Mouse (Mus musculus) small intestine, adult 2 months (tissue): Measurements from ENCODE around the gene Atp1b2. TPM values are rescaled to one million over a fixed set of nuclear protein-coding genes. Genes with fewer than 3 reads are reported as not detected.
A peak's percentile ranks its signal among the peaks of the same experiment; 100 is the strongest.

Experiments
- H3K27ac ChIP-seq: fragments of 200-500 bp; 2 replicates; pipeline ENCODE4 v1.5.1; 2012; ENCODE audit warnings: low read depth, low read length, control low read depth, inconsistent platforms; ENCODE audit not compliant: insufficient read depth
- H3K27me3 ChIP-seq: fragments of 200-500 bp; 2 replicates; pipeline ENCODE4 v1.6.1; 2012; ENCODE audit warnings: mild to moderate bottlenecking, moderate library complexity, low read length, inconsistent platforms; ENCODE audit not compliant: control insufficient read depth, insufficient read depth
- H3K36me3 ChIP-seq: fragments of 200-500 bp; 2 replicates; pipeline ENCODE4 v1.6.1; 2012; ENCODE audit warnings: mild to moderate bottlenecking, low read length, control low read depth, inconsistent platforms; ENCODE audit not compliant: control insufficient read depth, insufficient read depth
- H3K4me1 ChIP-seq: fragments of 200-500 bp; 2 replicates; pipeline ENCODE4 v1.6.1; 2012; ENCODE audit warnings: low read length, inconsistent platforms, mixed read lengths; ENCODE audit not compliant: control insufficient read depth, insufficient read depth, insufficient read length
- H3K4me3 ChIP-seq: fragments of 200-500 bp; 2 replicates; pipeline ENCODE4 v1.5.1; 2012; ENCODE audit warnings: low read depth, mild to moderate bottlenecking, control low read depth, inconsistent platforms, low read length, moderate library complexity
- CTCF ChIP-seq: fragments of 200-500 bp; IDR thresholded peaks from 2 replicates; pipeline ENCODE4 v1.5.1; 2012; ENCODE audit warnings: low read depth, mild to moderate bottlenecking, control low read depth, inconsistent platforms, low read length, moderate library complexity, mixed read lengths; ENCODE audit not compliant: insufficient replicate concordance, insufficient read length; ENCODE audit errors: extremely low read depth
- POLR2A ChIP-seq: fragments of 200-500 bp; IDR thresholded peaks from 2 replicates; pipeline ENCODE4 v1.6.1; 2012; ENCODE audit warnings: low read depth, mild to moderate bottlenecking, control low read depth, inconsistent platforms, low read length, moderate library complexity
- WGBS: fragments of 180-500 bp; shearing (Covaris S2); methylation state at CpG from one replicate; pipeline ENCODE4 v1.1.7; 2018; 5-methylcytosine and 5-hydroxymethylcytosine counted together
- polyA plus RNA-seq: library from polyadenylated mRNA; depleted of rRNA; stranded (reverse); fragments of >200 nt; gene quantifications from 2 replicates; pipeline ENCODE4 v1.2.3, GENCODE M21; 2012

Gene Atp1b2
- polyA plus RNA-seq, 1 experiment = 4.5 TPM

- under 1% methylated on average over 25 of the region's 25 CpGs for WGBS
- H3K4me3 ChIP-seq = peak overlapping the region; percentile 66
- peak overlapping the region; percentile 94 for H3K27ac ChIP-seq
- H3K36me3 ChIP-seq = no peaks in the 10 kb centered on the region
- peaks cover 13% of the 10 kb centered on the region for H3K4me1 ChIP-seq
- TF ChIP-seq POLR2A (no peak), CTCF (no peak)
- H3K27me3 ChIP-seq = no peaks in the 10 kb centered on the region
Observed at GRCm38 (mm10) chr11:69580572-69581146, 25.1 kb downstream of the Atp1b2 start.

- Histone ChIP-seq H3K27me3 (no peaks in the 10 kb centered on the region), H3K36me3 (0 out of 2 replicates have a peak, but pooled peaks cover 1% of the 10 kb centered on the region), H3K4me1 (peaks cover 13% of the 10 kb centered on the region), H3K27ac (peak within 1 kb of the TSS; percentile 94), H3K4me3 (peak within 1 kb of the TSS; percentile 85)
- TF ChIP-seq CTCF (no peak), POLR2A (peak; percentile 53)
- WGBS = 1% methylated on average over 13 of the region's 13 CpGs
Observed at GRCm38 (mm10) chr11:69580091-69580514, 25.6 kb downstream of the Atp1b2 start, which contains the start of the genes Wrap53 and Trp53. TSS of gene Wrap53 (minus strand) at chr11:69580255. TSS of gene Trp53 (plus strand) at chr11:69580359.

GRCm38 (mm10) chr11:69579128-69580017 lies 26.4 kb downstream of the Atp1b2 start:
- WGBS = under 1% methylated on average over 39 of the region's 39 CpGs
- Histone ChIP-seq H3K36me3 (peaks cover 3% of the 10 kb centered on the region; the same call in 1 of the 2 replicates), H3K27me3 (no peaks in the 10 kb centered on the region), H3K27ac (peak overlapping the region; percentile 87), H3K4me3 (peak overlapping the region; percentile 85), H3K4me1 (peaks cover 14% of the 10 kb centered on the region; the same call in 1 of the 2 replicates)
- TF ChIP-seq POLR2A (peak; percentile 55; the same call in 1 of the 2 replicates), CTCF (peak; percentile 100)

GRCm38 (mm10) chr11:69578301-69578700 lies 27.4 kb downstream of the Atp1b2 start:
- WGBS = 3% methylated on average over 15 of the region's 15 CpGs
- Histone ChIP-seq H3K36me3 (peaks cover 6% of the 10 kb centered on the region; the same call in 1 of the 2 replicates), H3K27me3 (no peaks in the 10 kb centered on the region), H3K27ac (no peak overlapping the region), H3K4me3 (peak overlapping the region; percentile 85), H3K4me1 (peaks cover 14% of the 10 kb centered on the region; the same call in 1 of the 2 replicates)
- TF ChIP-seq CTCF (no peak), POLR2A (no peak)

- Histone ChIP-seq H3K36me3 (peaks cover 13% of the 10 kb centered on the region), H3K27me3 (no peaks in the 10 kb centered on the region), H3K4me1 (peaks cover 14% of the 10 kb centered on the region; the same call in 1 of the 2 replicates), H3K27ac (no peak overlapping the region), H3K4me3 (no peak overlapping the region)
- 67% methylated on average over 5 of the region's 5 CpGs for WGBS
- TF ChIP-seq POLR2A (no peak), CTCF (no peak)
Observed at GRCm38 (mm10) chr11:69576307-69576706, 29.4 kb downstream of the Atp1b2 start.

GRCm38 (mm10) chr11:69575220-69575619 lies 30.5 kb downstream of the Atp1b2 start:
- no peak overlapping the region for H3K27ac ChIP-seq
- H3K4me1 ChIP-seq = peaks cover 14% of the 10 kb centered on the region; the same call in 1 of the 2 replicates
- TF ChIP-seq CTCF (no peak), POLR2A (no peak)
- no peaks in the 10 kb centered on the region for H3K27me3 ChIP-seq
- WGBS = 56% methylated on average over 3 of the region's 3 CpGs
- peaks cover 20% of the 10 kb centered on the region for H3K36me3 ChIP-seq
- H3K4me3 ChIP-seq = no peak overlapping the region
